Mouse (Mus musculus) cerebellum, adult 2 months (tissue): ENCODE data around the gene Plekhg4. TPM values are rescaled to one million over a fixed set of nuclear protein-coding genes. Genes with fewer than 3 reads are reported as not detected.

ENCODE experiments used
- DNase-seq, 2 experiments: peaks; one replicate each; pipeline ENCODE4 v3.0.0; 2021
- H3K27ac ChIP-seq: fragments of 200-500 bp; 2 replicates; pipeline ENCODE4 v1.5.1; 2012; ENCODE audit warnings: low read length, control low read depth, inconsistent platforms; ENCODE audit not compliant: insufficient read depth
- H3K27me3 ChIP-seq: fragments of 200-500 bp; 2 replicates; pipeline ENCODE4 v1.6.1; 2012; ENCODE audit warnings: inconsistent platforms, mild to moderate bottlenecking, low read length, moderate library complexity; ENCODE audit not compliant: control insufficient read depth, insufficient read depth
- H3K4me1 ChIP-seq: fragments of 200-500 bp; 2 replicates; pipeline ENCODE4 v1.6.1; 2011; ENCODE audit warnings: low read length; ENCODE audit not compliant: control insufficient read depth, insufficient read depth
- H3K4me3 ChIP-seq: fragments of 200-500 bp; replicated peaks from 2 replicates; pipeline ENCODE3; 2011; ENCODE audit warnings: mild to moderate bottlenecking, low read depth, low read length, control low read depth; ENCODE audit not compliant: insufficient read depth
- CTCF ChIP-seq: fragments of 200-500 bp; IDR thresholded peaks from 2 replicates; pipeline ENCODE4 v1.5.1; 2011; ENCODE audit warnings: low read depth, mild to moderate bottlenecking, control low read depth, low read length, moderate library complexity, borderline replicate concordance; ENCODE audit not compliant: insufficient read depth
- POLR2A ChIP-seq: fragments of 200-500 bp; IDR thresholded peaks from 2 replicates; pipeline ENCODE4 v1.6.1; 2011; ENCODE audit warnings: low read length, control low read depth, borderline replicate concordance; ENCODE audit not compliant: insufficient read depth
- WGBS: fragments of 180-500 bp; shearing (Covaris S2); methylation state at CpG from one replicate; pipeline ENCODE4 v1.1.7; 2018; 5-methylcytosine and 5-hydroxymethylcytosine counted together
- polyA plus RNA-seq: library from polyadenylated mRNA; depleted of rRNA; stranded (reverse); fragments of >200 nt; gene quantifications from 2 replicates; pipeline ENCODE4 v1.2.3, GENCODE M21; 2012; rRNA removed

The Plekhg4 gene
- 11.0 and 13.5 TPM in 2 replicates for polyA plus RNA-seq

DNA sequence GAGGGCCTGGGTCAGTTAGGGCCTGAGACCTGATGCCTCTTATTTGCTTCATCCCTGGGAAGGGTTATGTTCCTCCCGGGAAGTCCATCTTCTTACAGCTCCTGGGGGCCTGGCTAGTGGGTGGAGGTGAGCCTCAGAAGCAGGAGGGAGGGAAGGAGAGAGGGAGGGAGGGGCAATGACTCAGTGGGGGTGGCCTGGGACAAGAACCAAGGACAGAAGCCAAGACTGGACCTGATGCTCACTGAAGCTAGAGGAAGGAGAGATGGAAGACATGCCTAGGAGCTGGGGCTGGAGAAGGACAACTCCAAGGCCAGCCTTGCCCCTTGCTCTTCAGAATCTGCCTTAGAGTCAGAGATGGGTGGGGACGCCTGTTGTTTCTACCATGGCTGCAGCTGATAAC, at the start of gene Plekhg4:
Gene Plekhg4 (plus strand): TSS at position 243 of the 400 bp plus-strand sequence.
- DNase-seq = peak in 1 of 2 experiments; percentile 18
- no peaks in the 10 kb centered on the region for H3K27me3 ChIP-seq
- H3K4me1 ChIP-seq = peaks cover 19% of the 10 kb centered on the region
- no peak for TF ChIP-seq POLR2A
- TF ChIP-seq CTCF = no peak
- no peak within 1 kb of the TSS for H3K27ac ChIP-seq
- no peak within 1 kb of the TSS for H3K4me3 ChIP-seq
- 60% methylated on average over 2 of the region's 2 CpGs for WGBS

DNA sequence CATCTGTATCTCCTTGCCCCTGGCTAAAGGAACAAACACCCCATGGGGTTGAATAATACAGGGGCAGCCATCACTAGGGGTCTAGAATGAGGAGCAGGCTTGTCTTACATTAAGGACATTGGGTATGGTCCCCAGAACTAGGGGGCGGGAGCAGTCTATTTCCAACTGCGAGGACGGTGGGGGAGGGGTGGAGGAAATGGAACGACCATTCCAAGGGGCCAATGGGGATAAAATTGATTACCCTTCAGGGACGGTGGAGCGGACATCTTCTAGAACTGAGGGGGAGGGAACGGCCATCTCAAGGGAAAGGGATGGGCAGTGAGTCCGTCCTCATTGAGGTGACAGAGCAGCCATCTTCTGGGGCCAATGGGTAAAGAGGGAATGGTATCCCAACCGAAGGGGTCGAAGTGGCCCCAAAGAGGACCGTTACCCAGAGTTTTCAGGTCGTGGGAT, 47.4 kb upstream of the Plekhg4 start:
- Histone ChIP-seq H3K27me3 (no peaks in the 10 kb centered on the region), H3K27ac (peak overlapping the region; percentile 58; the same call in 1 of the 2 replicates), H3K4me3 (peak overlapping the region; percentile 83), H3K4me1 (peaks cover 3% of the 10 kb centered on the region; the same call in 1 of the 2 replicates)
- 1% methylated on average over 12 of the region's 12 CpGs for WGBS
- TF ChIP-seq POLR2A = no peak
- TF ChIP-seq CTCF = no peak
- DNase-seq = peak in 1 of 2 experiments; percentile 34

DNA sequence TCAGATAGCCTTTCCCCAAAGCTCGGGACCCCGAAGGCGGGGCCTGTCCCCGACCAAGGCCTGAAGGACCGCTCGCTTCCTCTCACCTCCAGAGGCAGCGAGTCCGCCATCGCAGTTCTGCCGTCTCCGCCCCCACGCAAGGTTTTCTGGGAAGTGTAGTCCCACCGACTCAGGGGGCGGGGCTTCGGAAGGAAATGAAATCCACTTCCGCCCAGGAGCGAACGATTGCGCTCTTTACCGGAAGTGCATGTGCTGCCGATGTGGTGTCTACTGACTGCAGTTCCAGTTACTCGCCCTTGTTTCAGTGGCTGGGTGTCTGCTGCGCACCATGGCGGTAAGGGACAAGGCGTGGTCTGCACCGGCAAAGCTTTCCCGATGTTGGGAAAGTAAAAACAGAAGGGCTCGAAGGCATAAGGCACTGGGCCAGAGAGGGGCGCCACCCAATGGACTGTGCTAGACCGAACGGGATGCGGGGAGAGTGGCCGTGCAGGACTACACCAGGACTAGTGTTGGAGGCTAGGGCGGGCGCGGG, 46.9 kb upstream of the Plekhg4 start, which contains the start of the genes Lrrc29 and Tmem208:
Gene Lrrc29 (minus strand): TSS at position 138 of the 532 bp plus-strand sequence.
Gene Tmem208 (plus strand): TSS at position 214 of the 532 bp plus-strand sequence.
- Histone ChIP-seq H3K27me3 (no peaks in the 10 kb centered on the region), H3K27ac (peak within 1 kb of the TSS; percentile 58; the same call in 1 of the 2 replicates), H3K4me3 (peak within 1 kb of the TSS; percentile 83), H3K4me1 (peaks cover 3% of the 10 kb centered on the region; the same call in 1 of the 2 replicates)
- TF ChIP-seq CTCF = peak; percentile 53; the same call in 1 of the 2 replicates
- TF ChIP-seq POLR2A = peak; percentile 90
- WGBS = under 1% methylated on average over 36 of the region's 36 CpGs
- peak; percentile 97 for DNase-seq

DNA sequence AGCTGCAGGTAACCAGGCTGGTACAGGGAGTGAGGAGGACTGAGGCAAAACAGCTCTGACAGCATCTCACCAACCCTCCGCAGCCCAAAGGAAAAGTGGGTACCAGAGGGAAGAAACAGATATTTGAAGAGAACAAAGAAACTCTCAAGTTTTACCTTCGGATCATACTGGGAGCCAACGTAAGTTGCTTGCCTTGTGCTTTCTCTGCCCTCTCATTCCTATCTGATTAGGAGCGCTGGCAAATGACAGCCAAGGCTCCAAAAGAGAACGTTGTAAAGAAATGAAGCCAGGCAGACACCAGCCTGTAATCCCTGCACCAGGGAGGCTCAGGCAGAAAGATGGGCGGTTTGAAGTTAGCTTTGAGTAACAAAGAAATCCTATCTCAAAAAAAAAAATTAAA, 46.1 kb upstream of the Plekhg4 start:
- no peak overlapping the region for H3K27ac ChIP-seq
- WGBS = 26% methylated on average over 6 of the region's 6 CpGs
- H3K27me3 ChIP-seq = no peaks in the 10 kb centered on the region
- peak in 1 of 2 experiments; percentile 20 for DNase-seq
- TF ChIP-seq CTCF (no peak), POLR2A (no peak)
- peak overlapping the region; percentile 83 for H3K4me3 ChIP-seq
- peaks cover 3% of the 10 kb centered on the region; the same call in 1 of the 2 replicates for H3K4me1 ChIP-seq

DNA sequence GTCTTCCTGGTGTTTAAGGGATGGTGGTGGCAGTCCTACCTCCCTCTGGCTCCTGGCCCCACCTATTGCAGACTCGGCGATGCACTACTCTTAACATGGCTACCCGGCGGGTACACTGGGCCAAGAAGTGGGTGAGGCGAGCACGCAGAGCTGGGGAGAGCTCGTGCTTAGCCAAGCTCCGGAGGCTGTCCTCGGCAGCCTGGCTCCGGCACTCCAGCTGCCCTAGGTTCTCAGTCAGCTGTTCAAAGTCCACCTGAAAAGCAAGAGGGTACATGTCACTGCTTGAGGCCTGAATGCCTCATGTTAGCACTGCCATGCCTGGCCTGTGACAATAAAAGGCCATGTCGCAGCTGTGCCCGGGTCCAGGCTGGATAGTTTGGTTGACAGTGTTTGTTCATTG, 42.7 kb upstream of the Plekhg4 start:
- TF ChIP-seq POLR2A = no peak
- no peak for TF ChIP-seq CTCF
- H3K27ac ChIP-seq = no peak overlapping the region
- 86% methylated on average over 12 of the region's 12 CpGs for WGBS
- H3K27me3 ChIP-seq = no peaks in the 10 kb centered on the region
- H3K4me1 ChIP-seq = peaks cover 3% of the 10 kb centered on the region; the same call in 1 of the 2 replicates
- no peak for DNase-seq
- no peak overlapping the region for H3K4me3 ChIP-seq

DNA sequence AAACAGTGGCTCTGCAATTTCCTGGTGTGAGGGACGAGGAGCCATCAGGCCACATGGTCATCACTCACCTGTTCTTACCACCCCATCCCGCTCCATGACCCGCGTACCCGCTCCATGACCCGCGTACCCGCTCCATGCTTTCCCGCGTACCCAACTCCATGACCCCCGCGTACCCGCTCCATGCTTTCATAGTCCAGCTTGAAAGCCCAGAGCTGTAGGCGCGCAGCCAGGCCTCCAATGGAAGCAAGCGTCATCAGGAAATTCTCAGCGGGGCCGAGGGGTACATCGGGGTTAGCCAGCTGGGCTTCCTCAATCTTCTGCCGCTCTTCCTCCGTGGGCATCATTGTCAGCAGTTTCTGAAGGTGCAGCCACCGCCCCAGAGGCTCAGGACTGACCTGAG, 41.6 kb upstream of the Plekhg4 start:
- peaks cover 3% of the 10 kb centered on the region; the same call in 1 of the 2 replicates for H3K4me1 ChIP-seq

DNA sequence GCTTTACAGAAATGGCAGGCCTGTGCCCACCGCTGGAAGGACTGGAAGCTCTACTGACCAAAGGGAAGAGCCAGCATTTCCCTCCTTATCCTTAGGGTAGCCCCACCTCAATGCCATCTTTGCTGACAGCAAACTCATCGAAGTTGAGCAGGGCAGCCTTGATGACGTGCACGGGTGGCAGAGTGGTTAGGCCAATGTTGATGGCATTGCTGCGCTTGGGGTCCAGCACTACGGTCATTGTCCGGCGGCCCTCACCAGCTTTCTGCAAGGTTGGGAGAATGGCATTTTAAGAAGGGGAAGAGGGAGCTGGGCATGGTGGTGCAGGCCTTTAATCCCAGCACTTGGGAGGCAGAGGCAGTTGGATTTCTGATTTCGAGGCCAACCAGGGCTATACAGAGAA, 41.1 kb upstream of the Plekhg4 start:
- H3K27ac ChIP-seq = no peak overlapping the region
- peaks cover 3% of the 10 kb centered on the region; the same call in 1 of the 2 replicates for H3K4me1 ChIP-seq
- WGBS = 91% methylated on average over 9 of the region's 9 CpGs
- H3K27me3 ChIP-seq = no peaks in the 10 kb centered on the region
- DNase-seq = no peak
- H3K4me3 ChIP-seq = no peak overlapping the region
- TF ChIP-seq CTCF (no peak), POLR2A (no peak)

More for the DNA sequence above, 41.6 kb upstream of the Plekhg4 start:
- 92% methylated on average over 22 of the region's 22 CpGs for WGBS
- no peak for TF ChIP-seq POLR2A
- TF ChIP-seq CTCF = no peak
- no peak overlapping the region for H3K4me3 ChIP-seq
- H3K27me3 ChIP-seq = no peaks in the 10 kb centered on the region
- no peak overlapping the region for H3K27ac ChIP-seq
- peak in 1 of 2 experiments; percentile 3 for DNase-seq

DNA sequence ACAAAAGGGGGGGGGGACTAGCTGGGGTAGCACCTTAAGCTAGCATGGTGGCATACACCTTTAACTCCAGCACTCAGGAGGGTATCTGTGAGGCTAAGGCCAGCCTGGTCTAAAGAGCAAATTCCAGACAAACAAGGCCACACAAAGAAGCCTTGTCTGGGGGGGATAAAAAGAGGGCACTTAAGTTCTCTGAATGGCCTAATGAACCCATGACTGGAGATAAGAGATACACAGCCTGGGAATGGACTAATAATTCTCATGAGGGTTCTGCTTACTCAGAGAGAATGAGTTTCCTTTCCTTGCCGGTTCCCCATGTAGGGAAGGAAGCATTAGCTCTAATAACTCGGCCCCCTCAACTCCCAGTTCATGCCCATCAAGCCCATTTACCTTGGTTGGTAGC, 40.6 kb upstream of the Plekhg4 start:
- no peak for TF ChIP-seq POLR2A
- no peak for TF ChIP-seq CTCF
- H3K27me3 ChIP-seq = no peaks in the 10 kb centered on the region
- WGBS = 80% methylated on average over 2 of the region's 2 CpGs
- DNase-seq = no peak
- H3K4me1 ChIP-seq = peaks cover under 1% of the 10 kb centered on the region; the same call in 1 of the 2 replicates
- no peak overlapping the region for H3K4me3 ChIP-seq
- no peak overlapping the region for H3K27ac ChIP-seq
